Mouse (Mus musculus) adrenal gland, adult 2 months (tissue): ENCODE measurements around the gene Zfand2a. TPM values are rescaled to one million over a fixed set of nuclear protein-coding genes. Genes with fewer than 3 reads are reported as not detected.

Source experiments
- DNase-seq: peaks from one replicate; pipeline ENCODE4 v3.0.0; 2021
- polyA plus RNA-seq: library from polyadenylated mRNA; depleted of rRNA; stranded (reverse); fragments of >200 nt; gene quantifications from 2 replicates; pipeline ENCODE4 v1.2.3, GENCODE M21; 2012; rRNA removed
- total RNA-seq, 2 experiments: library from RNA; stranded (reverse); gene quantifications; 2 replicates each; pipeline ENCODE4 v1.2.3; 2021

The Zfand2a gene
- total and polyA plus RNA-seq, 3 experiments, result 14.8 to 44.8 (median 27.5) TPM

GRCm38 (mm10) chr5:139432333-139432732 is 52.0 kb downstream of the Zfand2a start:
- DNase-seq, result no peak

DNA sequence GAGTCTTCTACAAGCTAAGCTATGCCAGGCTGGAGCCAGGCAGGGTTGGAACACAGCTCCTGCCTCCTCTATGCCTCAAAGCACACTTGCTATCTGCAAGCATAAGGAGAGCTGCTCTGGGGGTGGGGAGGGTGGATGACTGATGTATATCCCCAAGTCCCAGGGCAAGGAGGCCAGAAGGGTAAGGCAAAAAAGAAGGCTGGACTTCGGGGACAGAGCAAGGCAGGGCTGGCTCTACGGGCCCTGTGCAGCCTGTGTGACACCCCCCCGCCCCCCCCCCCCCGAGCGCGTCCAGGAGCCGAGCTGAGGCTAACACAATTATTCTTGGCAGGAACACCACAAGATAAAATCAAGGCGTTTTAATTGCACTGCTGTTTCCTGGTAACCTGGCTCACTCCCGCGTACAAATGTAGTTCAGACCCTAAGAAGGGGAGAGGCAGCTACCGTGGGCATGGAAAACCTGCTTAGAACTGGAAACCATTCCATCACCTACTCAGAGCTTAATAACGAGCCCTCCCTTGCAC is 54.5 kb downstream of the Zfand2a start:
- DNase-seq, result no peak

DNA sequence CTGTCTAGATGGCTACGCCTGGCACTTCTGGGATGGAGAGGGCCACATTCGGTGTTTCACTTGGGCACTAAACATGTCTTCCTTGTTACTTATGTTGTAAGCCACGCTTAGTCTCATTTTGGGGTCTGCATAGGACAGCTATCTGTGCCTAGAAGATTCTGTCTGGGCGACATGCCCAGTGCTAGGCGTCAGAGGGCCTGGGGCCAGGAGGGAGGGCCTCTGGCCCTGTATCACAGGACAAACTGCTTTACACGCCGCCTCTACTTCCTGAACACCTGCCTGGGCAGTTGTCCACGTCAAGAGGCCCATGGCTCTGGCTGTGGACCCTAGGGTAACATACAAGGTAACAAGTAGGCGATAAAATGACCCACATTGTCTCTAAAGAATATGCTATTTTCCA is 56.4 kb downstream of the Zfand2a start:
- DNase-seq, result no peak

DNA sequence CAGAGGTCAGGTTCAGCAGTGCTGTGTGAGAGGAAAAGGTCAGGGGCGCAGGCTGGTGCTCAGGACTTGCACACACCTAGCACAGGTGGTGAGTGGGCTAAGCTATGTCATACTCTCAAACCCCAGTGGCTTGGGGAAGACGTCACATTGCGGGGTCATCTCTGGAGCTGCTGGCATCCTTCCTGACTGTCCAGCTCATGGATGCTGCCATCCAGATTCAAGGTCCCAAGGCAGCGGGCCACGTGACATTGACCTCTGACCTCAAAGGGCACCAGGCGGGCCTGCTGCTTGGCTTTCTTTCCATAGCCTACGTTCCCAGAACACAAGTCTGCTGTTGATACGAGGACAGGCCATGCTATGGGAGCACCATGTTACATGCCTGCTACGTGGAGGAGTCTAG is 57.3 kb downstream of the Zfand2a start:
- peak; percentile 59 for DNase-seq

- no peak for DNase-seq
Observed at GRCm38 (mm10) chr5:139425198-139425597, 59.2 kb downstream of the Zfand2a start.

DNA sequence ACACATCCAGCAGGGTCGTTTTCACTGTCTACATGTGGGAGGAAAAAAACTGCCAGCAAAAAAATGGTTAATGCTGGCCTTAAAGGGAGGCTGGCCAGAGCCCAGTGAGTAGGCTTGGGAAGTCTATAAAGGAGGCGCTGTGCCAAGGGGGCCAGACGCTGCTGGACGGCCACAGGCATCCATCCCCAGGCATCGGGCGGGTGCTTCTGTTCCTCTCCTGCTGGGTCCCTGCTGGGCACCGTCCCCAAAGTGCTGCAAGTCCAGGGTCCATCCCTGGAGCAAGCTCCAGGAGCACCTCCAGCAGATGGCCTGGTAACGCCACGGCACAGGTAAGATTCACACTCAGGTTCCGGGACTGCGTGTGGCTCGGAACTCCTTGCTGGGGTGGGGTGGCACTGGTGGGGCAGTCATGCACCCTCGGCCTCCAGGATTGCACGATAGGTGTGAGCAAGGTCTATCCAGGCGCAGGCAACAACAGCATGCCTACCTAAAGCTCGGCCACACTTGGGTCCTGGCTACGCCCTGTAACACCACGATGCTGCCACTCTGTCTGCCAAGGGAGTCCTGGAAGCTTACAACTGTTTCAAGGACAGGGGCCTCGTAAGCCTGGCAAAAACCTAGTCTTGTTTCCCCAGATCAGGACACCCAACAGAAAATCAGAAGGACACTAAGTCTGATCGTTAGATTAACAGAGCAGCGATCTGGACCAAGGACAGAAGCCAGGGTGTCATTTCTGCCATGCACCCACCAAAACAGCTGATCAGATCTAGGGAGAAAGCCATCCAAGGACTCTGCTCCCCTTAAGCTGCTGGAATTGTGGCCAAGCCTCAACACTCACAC is 61.1 kb downstream of the Zfand2a start, which contains the start of gene Gper1:
Gene Gper1 (plus strand): TSS at position 126 of the 840 bp plus-strand sequence.
- DNase-seq, result peak; percentile 46

Other genes starting within 250 kb of the Zfand2a start
- 10 to 100 TPM; 68.8 to 91.5 TPM for gene Get4, start 232.2 kb downstream of the Zfand2a start, total RNA-seq
- 219 and 241 TPM in 2 replicates for gene Get4, start 232.2 kb downstream of the Zfand2a start, polyA plus RNA-seq
- 1 to 10 TPM; 4.9 to 5.0 TPM for gene Adap1, start 158.9 kb downstream of the Zfand2a start, total RNA-seq
- gene Adap1, start 158.9 kb downstream of the Zfand2a start, polyA plus RNA-seq, result 8.6 and 10.5 TPM in 2 replicates
- 10 to 100 TPM; 81.2 to 85.7 TPM for gene Cox19, start 133.1 kb downstream of the Zfand2a start, total RNA-seq
- 97.6 and 107 TPM in 2 replicates for gene Cox19, start 133.1 kb downstream of the Zfand2a start, polyA plus RNA-seq
- gene Cyp2w1, start 131.9 kb downstream of the Zfand2a start, total RNA-seq, result not detected
- not detected in 2 replicates for gene Cyp2w1, start 131.9 kb downstream of the Zfand2a start, polyA plus RNA-seq
- gene Gpr146, start 106.9 kb downstream of the Zfand2a start, total RNA-seq, result 10 to 100 TPM in 1 of 2 experiments, 1 to 10 TPM in 1; 9.2 to 21.2 TPM
- 31.4 and 33.8 TPM in 2 replicates for gene Gpr146, start 106.9 kb downstream of the Zfand2a start, polyA plus RNA-seq
- gene C130050O18Rik, start 79.3 kb downstream of the Zfand2a start, total RNA-seq, result 1 to 10 TPM in 1 of 2 experiments, under 1 TPM in 1; 0.46 to 1.3 TPM
- 1.7 and 1.9 TPM in 2 replicates for gene C130050O18Rik, start 79.3 kb downstream of the Zfand2a start, polyA plus RNA-seq
- 1 to 10 TPM; 3.4 to 6.4 TPM for gene Gper1, start 61.4 kb downstream of the Zfand2a start, total RNA-seq
- gene Gper1, start 61.4 kb downstream of the Zfand2a start, polyA plus RNA-seq, result 5.2 and 7.2 TPM in 2 replicates
- 10 to 100 TPM in 1 of 2 experiments, 1 to 10 TPM in 1; 8.6 to 14.8 TPM for gene 3110082I17Rik, start 24.0 kb downstream of the Zfand2a start, total RNA-seq
- 9.8 and 10.6 TPM in 2 replicates for gene 3110082I17Rik, start 24.0 kb downstream of the Zfand2a start, polyA plus RNA-seq
- gene Uncx, start 58.9 kb upstream of the Zfand2a start, total RNA-seq, result not detected
- 0.04 TPM in 1 of 2 replicates, not detected in the other for gene Uncx, start 58.9 kb upstream of the Zfand2a start, polyA plus RNA-seq